In the genomic region with DNA sequence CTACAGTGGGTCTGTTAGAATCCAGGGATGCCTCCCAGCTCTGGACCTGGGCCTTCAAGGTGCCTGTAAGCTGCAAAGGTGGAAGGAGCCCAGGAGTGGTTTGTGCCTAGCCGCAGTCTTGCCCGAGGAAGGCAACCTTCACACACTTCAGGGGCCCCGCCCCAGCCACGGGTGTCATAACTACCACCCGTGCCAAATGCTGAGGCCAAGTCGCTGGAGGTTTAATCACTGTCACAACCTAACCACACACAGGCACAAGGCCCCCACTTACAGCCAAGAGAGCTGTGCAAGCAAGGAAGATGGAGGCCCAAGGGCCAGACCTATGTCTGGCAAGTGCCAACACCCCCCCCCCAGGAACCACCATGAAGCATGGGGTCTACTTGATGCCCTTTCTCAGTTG, we compare ENCODE assay signal across 23 mouse cellular contexts. TPM values are rescaled to one million over a fixed set of nuclear protein-coding genes. Genes with fewer than 3 reads are reported as not detected.
DNase-seq lines count a peak whose midpoint lies in the region; ATAC-seq and TF ChIP-seq lines count a peak whose summit lies in the region.
"Had no signal": no experiment of that assay in that cellular context is flagged by ENCODE, and none has a peak within 500 bp of the region (broad histone marks: within the 10 kb centered on the region; RNA-seq: fewer than 3 reads in every experiment).

No protein-coding gene starts in this region.

- H3K27me3 ChIP-seq in intestine, embryonic 16.5 days (replicated peaks; ENCODE audit: control insufficient read depth, insufficient read depth, low read length), result no peaks in the 10 kb centered on the region
- H3K27me3 ChIP-seq: forebrain, embryonic 13.5 days; heart, embryonic 15.5 days; hindbrain, embryonic 12.5 days; limb, embryonic 12.5 days; midbrain, embryonic 13.5 days had no signal

- no peak overlapping the region for H3K4me3 ChIP-seq in gastrocnemius, adult 2 months
- no peak overlapping the region for H3K4me3 ChIP-seq in intestine, embryonic 16.5 days (ENCODE audit: low read length)
- H3K4me3 ChIP-seq: forebrain, embryonic 13.5 days; heart, embryonic 15.5 days; hindbrain, embryonic 12.5 days; limb, embryonic 12.5 days; midbrain, embryonic 13.5 days had no signal

- H3K27ac ChIP-seq in gastrocnemius, adult 2 months, result peak overlapping the region; percentile 64
- no peak overlapping the region for H3K27ac ChIP-seq in intestine, embryonic 16.5 days (ENCODE audit: low read length)
- H3K27ac ChIP-seq: hindbrain, embryonic 12.5 days; limb, embryonic 12.5 days had no signal

- TF ChIP-seq CTCF in gastrocnemius, adult 2 months (IDR thresholded peaks at IDR 0.05), result no peak

- H3K9ac ChIP-seq in intestine, embryonic 16.5 days (ENCODE audit: low read depth, low read length), result no peak overlapping the region
- H3K9ac ChIP-seq: forebrain, embryonic 13.5 days; heart, embryonic 15.5 days; hindbrain, embryonic 12.5 days; limb, embryonic 12.5 days had no signal

- DNase-seq in gastrocnemius, adult 2 months, result peak; percentile 66
- DNase-seq in gastrocnemius, postnatal 10 days, result no peak
- peak; percentile 40 for DNase-seq in lung, postnatal 10 days
- no peak for DNase-seq in lung, postnatal 25 days (ENCODE audit: low spot score)
- peak; percentile 37 to 65 for DNase-seq in adrenal gland, postnatal 36 days
- no peak for DNase-seq in spleen, postnatal 4 days (ENCODE audit: low spot score in 2 of 2)
- DNase-seq: cerebellum, adult 11 months; cerebellum, adult 9-10 months; cerebellum, postnatal 36 days; kidney, adult 11 months; kidney, postnatal 14 days; right cerebral cortex, postnatal 4 days; thymus, adult 2 months; thymus, postnatal 36 days had no signal

- intact Hi-C loops in gastrocnemius, adult 2 months (cut with DNase I), result no loop called here

- 73% methylated on average over 6 of the region's 6 CpGs for WGBS in intestine, embryonic 16.5 days

- H3K4me1 ChIP-seq in intestine, embryonic 16.5 days (ENCODE audit: control insufficient read depth, insufficient read depth, low read length), result peaks cover 34% of the 10 kb centered on the region

- no peaks in the 10 kb centered on the region for H3K9me3 ChIP-seq in intestine, embryonic 16.5 days (ENCODE audit: control insufficient read depth, low read length)
- H3K9me3 ChIP-seq: forebrain, embryonic 13.5 days; heart, embryonic 15.5 days; hindbrain, embryonic 12.5 days; limb, embryonic 12.5 days; midbrain, embryonic 13.5 days had no signal

- 0 out of 2 replicates have a peak, but pooled peaks have one; percentile 7 for ATAC-seq in megakaryocyte progenitor cell, adult 5-6 weeks (replicated peaks; ENCODE audit: poor library complexity)
- no peak for ATAC-seq in intestine, embryonic 16.5 days
- ATAC-seq: CD4-positive, CD25-positive, alpha-beta regulatory T cell, adult 4 months; forebrain, embryonic 13.5 days; midbrain, embryonic 13.5 days had no signal

- no peak overlapping the region for H3K4me2 ChIP-seq in intestine, embryonic 16.5 days (ENCODE audit: low read depth, low read length)
- H3K4me2 ChIP-seq: forebrain, embryonic 13.5 days; heart, embryonic 15.5 days; hindbrain, embryonic 12.5 days; limb, embryonic 12.5 days; liver, embryonic 11.5 days; midbrain, embryonic 13.5 days had no signal

- H3K36me3 ChIP-seq in intestine, embryonic 16.5 days (ENCODE audit: control insufficient read depth, insufficient read depth, low read length), result no peaks in the 10 kb centered on the region
- H3K36me3 ChIP-seq: heart, embryonic 15.5 days had no signal

RNA-seq across cellular contexts. Expression of a gene that starts 19.0 kb away (rescaled TPM):
- total RNA-seq in gastrocnemius, adult 2 months (2021), result 10 to 100 TPM; 41.0 to 46.0 TPM
- 10 to 100 TPM; 19.7 to 25.9 TPM for total RNA-seq in gastrocnemius, postnatal 10 days (2021)
- 10 to 100 TPM; 55.1 to 56.2 TPM for total RNA-seq in adrenal gland, postnatal 36 days (2021)
- total RNA-seq in megakaryocyte progenitor cell, adult 5-6 weeks (2015), result 16.7 and 17.1 TPM in 2 replicates
- total RNA-seq in megakaryocyte progenitor cell, adult 5-6 weeks (2017), result 29.8 and 34.6 TPM in 2 replicates
- polyA plus RNA-seq in intestine, embryonic 16.5 days (2015; fragmentation: Nextera tagmentation; extraction: Ambion mirVana), result 43.4 and 46.4 TPM in 2 replicates

Comparison
In these comparisons a context has a peak if more than half of its experiments do, and no peak if none do; other contexts are left out.
1. DNase-seq: peak in gastrocnemius, adult 2 months (single experiment), lung, postnatal 10 days (single experiment) and adrenal gland, postnatal 36 days (2 of 2); none in gastrocnemius, postnatal 10 days (single experiment), lung, postnatal 25 days (single experiment) and spleen, postnatal 4 days (0 of 2).